Mouse (Mus musculus) cerebellum, adult 2 months (tissue): ENCODE measurements around the gene Abt1. TPM values are rescaled to one million over a fixed set of nuclear protein-coding genes. Genes with fewer than 3 reads are reported as not detected.

Experiments used
- DNase-seq, 2 experiments: peaks; one replicate each; pipeline ENCODE4 v3.0.0; 2021
- H3K27ac ChIP-seq: fragments of 200-500 bp; 2 replicates; pipeline ENCODE4 v1.5.1; 2012; ENCODE audit warnings: low read length, control low read depth, inconsistent platforms; ENCODE audit not compliant: insufficient read depth
- H3K27me3 ChIP-seq: fragments of 200-500 bp; 2 replicates; pipeline ENCODE4 v1.6.1; 2012; ENCODE audit warnings: inconsistent platforms, mild to moderate bottlenecking, low read length, moderate library complexity; ENCODE audit not compliant: control insufficient read depth, insufficient read depth
- H3K4me1 ChIP-seq: fragments of 200-500 bp; 2 replicates; pipeline ENCODE4 v1.6.1; 2011; ENCODE audit warnings: low read length; ENCODE audit not compliant: control insufficient read depth, insufficient read depth
- H3K4me3 ChIP-seq: fragments of 200-500 bp; replicated peaks from 2 replicates; pipeline ENCODE3; 2011; ENCODE audit warnings: mild to moderate bottlenecking, low read depth, low read length, control low read depth; ENCODE audit not compliant: insufficient read depth
- CTCF ChIP-seq: fragments of 200-500 bp; IDR thresholded peaks from 2 replicates; pipeline ENCODE4 v1.5.1; 2011; ENCODE audit warnings: low read depth, mild to moderate bottlenecking, control low read depth, low read length, moderate library complexity, borderline replicate concordance; ENCODE audit not compliant: insufficient read depth
- POLR2A ChIP-seq: fragments of 200-500 bp; IDR thresholded peaks from 2 replicates; pipeline ENCODE4 v1.6.1; 2011; ENCODE audit warnings: low read length, control low read depth, borderline replicate concordance; ENCODE audit not compliant: insufficient read depth
- WGBS: fragments of 180-500 bp; shearing (Covaris S2); methylation state at CpG from one replicate; pipeline ENCODE4 v1.1.7; 2018; 5-methylcytosine and 5-hydroxymethylcytosine counted together
- polyA plus RNA-seq: library from polyadenylated mRNA; depleted of rRNA; stranded (reverse); fragments of >200 nt; gene quantifications from 2 replicates; pipeline ENCODE4 v1.2.3, GENCODE M21; 2012

Abt1 gene
- polyA plus RNA-seq, 1 experiment = 10.7 TPM

GRCm38 (mm10) chr13:23462669-23463068 is 39.0 kb upstream of the Abt1 start:
- TF ChIP-seq CTCF (no peak), POLR2A (no peak)
- no peak for DNase-seq
- H3K27ac ChIP-seq = no peak overlapping the region
- no peaks in the 10 kb centered on the region for H3K27me3 ChIP-seq
- H3K4me1 ChIP-seq = no peaks in the 10 kb centered on the region
- H3K4me3 ChIP-seq = no peak overlapping the region

GRCm38 (mm10) chr13:23462063-23462462 is 38.4 kb upstream of the Abt1 start:
- 90% methylated on average over 4 of the region's 4 CpGs for WGBS
- H3K4me1 ChIP-seq = no peaks in the 10 kb centered on the region
- TF ChIP-seq POLR2A (no peak), CTCF (no peak)
- H3K4me3 ChIP-seq = no peak overlapping the region
- no peaks in the 10 kb centered on the region for H3K27me3 ChIP-seq
- no peak for DNase-seq
- no peak overlapping the region for H3K27ac ChIP-seq

- H3K4me1 ChIP-seq = no peaks in the 10 kb centered on the region
- no peak overlapping the region for H3K4me3 ChIP-seq
- TF ChIP-seq CTCF (no peak), POLR2A (no peak)
- no peak for DNase-seq
- no peak overlapping the region for H3K27ac ChIP-seq
- WGBS = 50% methylated on average over 15 of the region's 15 CpGs
- H3K27me3 ChIP-seq = no peaks in the 10 kb centered on the region
Measured at GRCm38 (mm10) chr13:23459264-23459846, 35.7 kb upstream of the Abt1 start.

- Histone ChIP-seq H3K27me3 (no peaks in the 10 kb centered on the region), H3K27ac (no peak overlapping the region), H3K4me1 (no peaks in the 10 kb centered on the region; the same call in 1 of the 2 replicates), H3K4me3 (peak overlapping the region; percentile 72)
- no peak for TF ChIP-seq CTCF
- TF ChIP-seq POLR2A = no peak
- no peak for DNase-seq
- under 1% methylated on average over 9 of the region's 9 CpGs for WGBS
Measured at GRCm38 (mm10) chr13:23453926-23454325, 30.3 kb upstream of the Abt1 start.

GRCm38 (mm10) chr13:23453362-23453862 is 29.7 kb upstream of the Abt1 start:
- WGBS = under 1% methylated on average over 25 of the region's 25 CpGs
- no peak overlapping the region for H3K27ac ChIP-seq

GRCm38 (mm10) chr13:23450398-23450797 is 26.7 kb upstream of the Abt1 start:
- peak; percentile 88 to 93 for DNase-seq
- Histone ChIP-seq H3K27me3 (no peaks in the 10 kb centered on the region), H3K4me3 (peak overlapping the region; percentile 98), H3K27ac (no peak overlapping the region), H3K4me1 (no peaks in the 10 kb centered on the region; the same call in 1 of the 2 replicates)
- WGBS = under 1% methylated on average over 15 of the region's 15 CpGs
- TF ChIP-seq POLR2A (no peak), CTCF (no peak)

More at GRCm38 (mm10) chr13:23453362-23453862, 29.7 kb upstream of the Abt1 start:
- TF ChIP-seq POLR2A (no peak), CTCF (no peak)
- Histone ChIP-seq H3K4me1 (no peaks in the 10 kb centered on the region; the same call in 1 of the 2 replicates), H3K4me3 (peak overlapping the region; percentile 72), H3K27me3 (no peaks in the 10 kb centered on the region)
- peak; percentile 79 to 80 for DNase-seq

- Histone ChIP-seq H3K4me3 (peak overlapping the region; percentile 98), H3K27me3 (no peaks in the 10 kb centered on the region), H3K27ac (no peak overlapping the region), H3K4me1 (no peaks in the 10 kb centered on the region; the same call in 1 of the 2 replicates)
- no peak for TF ChIP-seq POLR2A
- no peak for TF ChIP-seq CTCF
- WGBS = 1% methylated on average over 24 of the region's 24 CpGs
- DNase-seq = peak; percentile 65 to 71
Measured at GRCm38 (mm10) chr13:23449235-23450095, 25.8 kb upstream of the Abt1 start.

GRCm38 (mm10) chr13:23448758-23449157 is 25.1 kb upstream of the Abt1 start:
- Histone ChIP-seq H3K4me3 (peak overlapping the region; percentile 98), H3K27ac (no peak overlapping the region), H3K27me3 (no peaks in the 10 kb centered on the region), H3K4me1 (no peaks in the 10 kb centered on the region; the same call in 1 of the 2 replicates)
- WGBS = 72% methylated on average over 3 of the region's 3 CpGs
- TF ChIP-seq CTCF = no peak
- no peak for TF ChIP-seq POLR2A
- DNase-seq = no peak
